Comparison of ENCODE assay signal across 8 mouse cellular contexts in genomic region chrX:72918682-72919059, GRCm38 (mm10). TPM values are rescaled to one million over a fixed set of nuclear protein-coding genes. Genes with fewer than 3 reads are reported as not detected.
DNase-seq lines count a peak whose midpoint lies in the region; ATAC-seq lines count a peak whose summit lies in the region.

No protein-coding gene starts in this region.

- peaks cover 12% of the 10 kb centered on the region for H3K27me3 ChIP-seq in megakaryocyte, embryonic 14.5 days (replicated peaks)
- peaks cover 6% of the 10 kb centered on the region; the same call in 1 of the 2 replicates for H3K27me3 ChIP-seq in limb, embryonic 13.5 days
- no peaks in the 10 kb centered on the region for H3K27me3 ChIP-seq in stomach, embryonic 14.5 days (ENCODE audit: control insufficient read depth, insufficient read depth, low read length)

- H3K4me1 ChIP-seq in megakaryocyte, embryonic 14.5 days: peaks cover 31% of the 10 kb centered on the region
- peaks cover 6% of the 10 kb centered on the region for H3K4me1 ChIP-seq in limb, embryonic 13.5 days
- no peaks in the 10 kb centered on the region for H3K4me1 ChIP-seq in stomach, embryonic 14.5 days (ENCODE audit: control insufficient read depth, insufficient read depth, low read length)

- DNase-seq in embryo, embryonic 10.5 days (ENCODE audit: low spot score): peak; percentile 1
- no peak for DNase-seq in embryo, embryonic 9.5 days (ENCODE audit: extremely low spot score)
- DNase-seq in left cerebral cortex, postnatal 25 days (ENCODE audit: low spot score in 2 of 2): no peak

- H3K36me3 ChIP-seq in megakaryocyte, embryonic 14.5 days (replicated peaks; ENCODE audit: low read length): peaks cover 38% of the 10 kb centered on the region
- H3K36me3 ChIP-seq in limb, embryonic 13.5 days: no peaks in the 10 kb centered on the region
- no peaks in the 10 kb centered on the region; the same call in 1 of the 2 replicates for H3K36me3 ChIP-seq in stomach, embryonic 14.5 days (ENCODE audit: control insufficient read depth, insufficient read depth, low read length)

- H3K4me3 ChIP-seq in megakaryocyte, embryonic 14.5 days (replicated peaks): peak overlapping the region; percentile 92
- peak overlapping the region; percentile 57 for H3K4me3 ChIP-seq in limb, embryonic 13.5 days
- H3K4me3 ChIP-seq in stomach, embryonic 14.5 days (ENCODE audit: low read depth, low read length): peak overlapping the region; percentile 53

- intact Hi-C loops in left cerebral cortex, postnatal 25 days (cut with DNase I): no loop called here

- no peak overlapping the region for H3K27ac ChIP-seq in limb, embryonic 13.5 days
- H3K27ac ChIP-seq in stomach, embryonic 14.5 days (ENCODE audit: low read length): no peak overlapping the region

- WGBS in limb, embryonic 13.5 days: 22% methylated on average over 6 of the region's 6 CpGs
- 18% methylated on average over 6 of the region's 6 CpGs for WGBS in stomach, embryonic 14.5 days

- ATAC-seq in megakaryocyte, adult 5-6 weeks (ENCODE audit: poor library complexity, severe bottlenecking): no peak; the same call in 1 of the 2 replicates
- ATAC-seq in limb, embryonic 13.5 days (ENCODE audit: low FRiP score, low read depth): no peak
- no peak for ATAC-seq in stomach, embryonic 14.5 days (ENCODE audit: insufficient number of reproducible peaks, insufficient read depth, low FRiP score, low read depth)
- ATAC-seq in megakaryocyte progenitor cell, adult 5-6 weeks (replicated peaks; ENCODE audit: poor library complexity): no peak

- peak overlapping the region; percentile 66 for H3K4me2 ChIP-seq in limb, embryonic 13.5 days (replicated peaks)
- peak overlapping the region; percentile 47 for H3K4me2 ChIP-seq in stomach, embryonic 14.5 days (replicated peaks; ENCODE audit: low read depth, low read length)

- peak overlapping the region; percentile 62 for H3K9ac ChIP-seq in limb, embryonic 13.5 days
- H3K9ac ChIP-seq in stomach, embryonic 14.5 days (replicated peaks; ENCODE audit: low read depth, low read length): peak overlapping the region; percentile 22; the same call in 1 of the 2 replicates

- no peaks in the 10 kb centered on the region for H3K9me3 ChIP-seq in megakaryocyte, embryonic 14.5 days
- no peaks in the 10 kb centered on the region for H3K9me3 ChIP-seq in limb, embryonic 13.5 days
- no peaks in the 10 kb centered on the region for H3K9me3 ChIP-seq in stomach, embryonic 14.5 days (ENCODE audit: control insufficient read depth, low read depth, low read length)

RNA-seq across cellular contexts. Expression of gene Nsdhl, which starts 0.3 kb away (rescaled TPM):
- 3.1 and 5.2 TPM in 2 replicates for polyA plus RNA-seq in megakaryocyte, embryonic 14.5 days (2012; ENCODE audit: insufficient read depth, low replicate concordance)
- total RNA-seq in megakaryocyte, adult 5-6 weeks (2015): 17.0 and 17.4 TPM in 2 replicates
- total RNA-seq in megakaryocyte, adult 5-6 weeks (2017): 14.1 and 14.7 TPM in 2 replicates
- polyA plus RNA-seq in limb, embryonic 13.5 days (2015; fragmentation: Nextera tagmentation; extraction: Ambion mirVana): 22.4 and 22.7 TPM in 2 replicates
- polyA plus RNA-seq in stomach, embryonic 14.5 days (2014; fragmentation: Nextera tagmentation; extraction: Ambion mirVana): 31.9 and 32.4 TPM in 2 replicates
- total RNA-seq in megakaryocyte progenitor cell, adult 5-6 weeks (2015): 24.1 and 27.3 TPM in 2 replicates
- 13.3 and 19.0 TPM in 2 replicates for total RNA-seq in megakaryocyte progenitor cell, adult 5-6 weeks (2017)
- 10 to 100 TPM; 23.0 to 25.8 TPM for total RNA-seq in left cerebral cortex, postnatal 25 days (2021)

RNA-seq across cellular contexts. Expression of gene Cetn2, which starts 0.5 kb away (rescaled TPM):
- 6.5 TPM in 1 of 2 replicates, not detected in the other for polyA plus RNA-seq in megakaryocyte, embryonic 14.5 days (2012; ENCODE audit: insufficient read depth, low replicate concordance)
- 60.0 and 60.4 TPM in 2 replicates for total RNA-seq in megakaryocyte, adult 5-6 weeks (2015)
- 51.9 and 55.3 TPM in 2 replicates for total RNA-seq in megakaryocyte, adult 5-6 weeks (2017)
- 72.8 and 75.1 TPM in 2 replicates for polyA plus RNA-seq in limb, embryonic 13.5 days (2015; fragmentation: Nextera tagmentation; extraction: Ambion mirVana)
- polyA plus RNA-seq in stomach, embryonic 14.5 days (2014; fragmentation: Nextera tagmentation; extraction: Ambion mirVana): 77.3 and 87.5 TPM in 2 replicates
- total RNA-seq in megakaryocyte progenitor cell, adult 5-6 weeks (2015): 84.2 and 87.0 TPM in 2 replicates
- 105 and 113 TPM in 2 replicates for total RNA-seq in megakaryocyte progenitor cell, adult 5-6 weeks (2017)
- 10 to 100 TPM; 51.5 to 52.6 TPM for total RNA-seq in left cerebral cortex, postnatal 25 days (2021)
